Mouse (Mus musculus) neural tube, embryonic 15.5 days (tissue): Measurements from ENCODE around the gene Srbd1. TPM values are rescaled to one million over a fixed set of nuclear protein-coding genes. Genes with fewer than 3 reads are reported as not detected.

Experiments
- ATAC-seq: fragments of 200-750 bp; cut with Nextera tagmentation; 2 replicates; pipeline ENCODE4 v1.8.0; 2017; ENCODE audit warnings: mild to moderate bottlenecking, moderate TSS enrichment, moderate library complexity; ENCODE audit not compliant: low FRiP score
- H3K27ac ChIP-seq: fragments of 300-500 bp; sonication (generic); replicated peaks from 2 replicates; pipeline ENCODE4 v1.5.1; 2015; ENCODE audit warnings: mild to moderate bottlenecking, inconsistent platforms
- H3K27me3 ChIP-seq: fragments of 300-500 bp; sonication (generic); replicated peaks from 2 replicates; pipeline ENCODE4 v1.6.1; 2015; ENCODE audit warnings: inconsistent platforms
- H3K36me3 ChIP-seq: fragments of 300-500 bp; sonication (generic); 2 replicates; pipeline ENCODE4 v1.6.1; 2015; ENCODE audit warnings: inconsistent platforms
- H3K4me1 ChIP-seq: fragments of 300-500 bp; sonication (generic); 2 replicates; pipeline ENCODE4 v1.6.1; 2015; ENCODE audit warnings: inconsistent platforms
- H3K4me2 ChIP-seq: fragments of 300-500 bp; sonication (generic); 2 replicates; pipeline ENCODE4 v1.6.1; 2015; ENCODE audit warnings: inconsistent platforms, mild to moderate bottlenecking, moderate library complexity
- H3K4me3 ChIP-seq: fragments of 300-500 bp; sonication (generic); replicated peaks from 2 replicates; pipeline ENCODE4 v1.5.1; 2015; ENCODE audit warnings: mild to moderate bottlenecking, inconsistent platforms
- H3K9ac ChIP-seq: fragments of 300-500 bp; sonication (generic); replicated peaks from 2 replicates; pipeline ENCODE4 v1.6.1; 2015; ENCODE audit warnings: mild to moderate bottlenecking, inconsistent platforms
- H3K9me3 ChIP-seq: fragments of 300-500 bp; sonication (generic); replicated peaks from 2 replicates; pipeline ENCODE4 v1.6.1; 2016; ENCODE audit warnings: inconsistent platforms
- WGBS: fragments of 180-500 bp; shearing (Covaris S2); methylation state at CpG from one replicate; pipeline ENCODE4 v1.1.7; 2015; ENCODE audit warnings: mixed read lengths; 5-methylcytosine and 5-hydroxymethylcytosine counted together
- polyA plus RNA-seq: library from polyadenylated mRNA; unstranded; fragments of >200 nt; fragmentation: Nextera tagmentation; extraction: Ambion mirVana; gene quantifications from 2 replicates; pipeline ENCODE4 v1.2.1, GENCODE M21; 2015

The Srbd1 gene
- polyA plus RNA-seq, 1 experiment from 2014 or later, result 13.9 TPM

- Histone ChIP-seq H3K4me2 (no peak overlapping the region), H3K4me3 (no peak overlapping the region), H3K9me3 (no peaks in the 10 kb centered on the region), H3K27me3 (no peaks in the 10 kb centered on the region), H3K9ac (no peak overlapping the region), H3K27ac (no peak overlapping the region), H3K36me3 (no peaks in the 10 kb centered on the region), H3K4me1 (no peaks in the 10 kb centered on the region)
- ATAC-seq, result no peak
- WGBS, result 97% methylated on average over 3 of the region's 3 CpGs
These were observed 77.5 kb downstream of the Srbd1 start for GRCm38 (mm10) chr17:86067444-86067843.

DNA sequence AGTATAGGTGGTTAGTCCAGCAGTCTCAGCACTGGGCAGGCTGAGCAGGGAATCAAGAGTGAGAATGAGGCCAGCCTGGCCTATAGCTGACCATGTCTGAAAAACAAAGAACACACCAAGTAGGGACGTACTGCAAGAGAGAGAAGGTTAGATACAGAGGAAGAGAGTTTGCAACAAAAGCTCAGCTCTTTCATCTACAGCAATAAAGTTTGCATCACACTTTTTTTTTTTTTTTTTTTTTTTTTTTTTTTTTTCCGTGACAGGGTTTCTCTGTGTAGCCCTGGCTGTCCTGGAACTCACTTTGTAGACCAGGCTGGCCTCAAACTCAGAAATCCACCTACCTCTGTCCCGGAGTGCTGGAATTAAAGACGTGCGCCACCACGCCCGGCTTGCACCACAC, 79.1 kb downstream of the Srbd1 start:
- Histone ChIP-seq H3K4me1 (no peaks in the 10 kb centered on the region), H3K4me2 (no peak overlapping the region), H3K9ac (no peak overlapping the region), H3K4me3 (no peak overlapping the region), H3K9me3 (no peaks in the 10 kb centered on the region), H3K36me3 (no peaks in the 10 kb centered on the region), H3K27ac (no peak overlapping the region), H3K27me3 (no peaks in the 10 kb centered on the region)
- no peak for ATAC-seq
- WGBS, result 89% methylated on average over 7 of the region's 7 CpGs

DNA sequence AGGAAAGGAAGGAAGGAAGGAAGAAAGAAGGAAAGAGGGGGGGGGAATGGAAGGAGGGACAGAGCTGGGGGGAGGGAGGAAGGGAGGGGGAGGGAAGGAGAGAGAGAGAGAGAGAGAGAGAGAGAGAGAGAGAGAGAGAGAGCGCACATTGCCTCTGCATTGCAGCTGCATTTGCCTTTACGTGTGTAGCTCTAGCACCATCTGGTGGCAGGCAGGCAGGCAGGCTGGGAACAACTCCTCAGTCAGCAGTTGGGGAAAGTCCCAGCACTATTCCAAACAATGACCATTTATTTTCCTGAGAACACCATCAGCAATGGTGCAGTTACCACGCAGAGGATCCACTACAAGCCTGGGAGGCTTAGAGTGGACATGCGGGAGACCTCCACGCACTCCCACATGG, 81.5 kb downstream of the Srbd1 start:
- ATAC-seq, result 0 out of 2 replicates have a peak, but pooled peaks have one; percentile 57
- H3K27me3 ChIP-seq, result no peaks in the 10 kb centered on the region
- H3K27ac ChIP-seq, result no peak overlapping the region
- WGBS, result 21% methylated on average over 4 of the region's 5 CpGs
- H3K4me3 ChIP-seq, result no peak overlapping the region
- no peak overlapping the region for H3K9ac ChIP-seq
- H3K36me3 ChIP-seq, result no peaks in the 10 kb centered on the region
- no peak overlapping the region for H3K4me2 ChIP-seq
- no peaks in the 10 kb centered on the region for H3K4me1 ChIP-seq
- H3K9me3 ChIP-seq, result no peaks in the 10 kb centered on the region

DNA sequence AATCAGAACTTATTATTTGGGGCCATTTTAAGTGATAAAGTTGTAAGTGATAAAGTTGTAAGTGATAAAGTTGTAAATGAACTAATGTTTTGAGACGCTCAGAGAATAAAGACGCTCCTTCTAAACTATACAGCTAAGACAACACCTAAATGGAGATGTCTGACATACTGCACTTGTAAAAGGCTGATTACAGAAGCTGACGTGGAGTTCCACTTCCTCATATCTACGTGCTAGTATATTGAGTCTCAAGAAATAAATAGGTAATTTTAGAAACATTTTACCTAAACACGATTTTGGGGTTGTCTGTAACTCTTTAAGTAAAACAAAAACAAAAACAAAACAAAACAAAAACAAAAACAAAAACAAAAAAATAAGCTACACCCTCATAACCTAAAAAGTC, 84.1 kb downstream of the Srbd1 start:
- Histone ChIP-seq H3K9ac (no peak overlapping the region), H3K9me3 (no peaks in the 10 kb centered on the region), H3K27me3 (no peaks in the 10 kb centered on the region), H3K4me1 (no peaks in the 10 kb centered on the region), H3K36me3 (no peaks in the 10 kb centered on the region), H3K4me3 (no peak overlapping the region), H3K27ac (no peak overlapping the region), H3K4me2 (no peak overlapping the region)
- WGBS, result 91% methylated on average over 5 of the region's 5 CpGs
- no peak for ATAC-seq

DNA sequence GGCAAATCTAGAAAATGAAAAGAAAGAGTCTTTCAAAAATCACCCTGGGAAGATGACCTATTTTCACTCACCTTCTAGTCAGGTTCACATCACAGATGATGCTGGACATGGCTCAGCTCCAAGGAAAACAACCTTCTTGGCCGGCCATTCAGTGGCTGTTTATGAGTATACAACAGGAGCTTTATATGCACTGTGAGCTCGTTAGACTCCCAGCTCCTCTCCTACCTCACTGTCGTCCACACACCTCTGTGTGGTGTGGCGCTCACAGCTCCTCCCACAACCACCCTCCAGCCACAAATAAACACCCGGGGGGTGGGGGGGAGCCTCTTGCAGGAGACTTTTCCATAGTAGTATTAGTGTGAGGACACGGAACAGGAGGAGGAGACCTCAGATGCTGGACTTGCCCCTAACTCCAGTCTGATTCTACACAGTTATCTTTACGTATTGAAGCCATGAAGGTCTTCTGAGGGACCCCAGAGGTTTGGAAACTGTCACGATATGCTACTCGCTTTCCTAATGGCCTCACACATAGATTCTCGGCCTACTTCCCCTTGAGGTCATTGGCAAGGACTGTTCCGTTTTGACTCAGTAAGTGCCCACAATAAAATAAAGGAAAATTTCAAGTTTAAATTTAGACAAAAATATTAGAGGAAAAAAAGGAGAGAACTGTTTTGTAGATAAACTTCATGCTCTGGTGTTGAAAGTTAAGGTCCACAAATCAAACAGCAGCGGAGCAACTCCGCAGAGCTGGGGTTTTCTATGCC, 104.6 kb downstream of the Srbd1 start:
- Histone ChIP-seq H3K9me3 (no peaks in the 10 kb centered on the region), H3K4me2 (no peak overlapping the region), H3K36me3 (no peaks in the 10 kb centered on the region), H3K27ac (no peak overlapping the region), H3K4me3 (no peak overlapping the region), H3K4me1 (0 out of 2 replicates have a peak, but pooled peaks cover 3% of the 10 kb centered on the region), H3K27me3 (no peaks in the 10 kb centered on the region), H3K9ac (no peak overlapping the region)
- ATAC-seq, result no peak
- 62% methylated on average over 13 of the region's 13 CpGs for WGBS

DNA sequence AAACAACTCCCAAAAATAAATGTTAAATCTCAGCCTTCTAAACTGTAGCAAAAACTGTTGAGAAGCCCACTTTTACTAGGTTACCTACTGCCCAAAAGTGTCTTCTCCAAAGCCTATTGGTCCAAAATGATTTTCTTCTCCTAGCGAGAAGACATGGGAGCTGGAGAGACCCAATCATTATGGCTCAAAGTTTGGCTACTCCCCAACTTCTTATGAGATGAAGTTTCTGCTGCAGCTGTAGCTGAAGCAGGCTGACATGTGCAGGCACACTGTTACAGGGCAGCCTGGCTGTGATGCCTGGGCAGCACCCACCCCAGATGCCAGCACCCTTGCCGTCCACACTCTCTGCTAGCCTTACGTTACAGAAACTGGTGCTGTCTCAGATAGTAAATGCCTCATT, 105.2 kb downstream of the Srbd1 start:
- no peak for ATAC-seq
- no peak overlapping the region for H3K27ac ChIP-seq
- no peak overlapping the region for H3K4me3 ChIP-seq
- no peak overlapping the region for H3K9ac ChIP-seq
- no peaks in the 10 kb centered on the region for H3K27me3 ChIP-seq
- 66% methylated on average over 3 of the region's 3 CpGs for WGBS
- 0 out of 2 replicates have a peak, but pooled peaks cover 3% of the 10 kb centered on the region for H3K4me1 ChIP-seq
- no peak overlapping the region for H3K4me2 ChIP-seq
- H3K36me3 ChIP-seq, result no peaks in the 10 kb centered on the region
- no peaks in the 10 kb centered on the region for H3K9me3 ChIP-seq

DNA sequence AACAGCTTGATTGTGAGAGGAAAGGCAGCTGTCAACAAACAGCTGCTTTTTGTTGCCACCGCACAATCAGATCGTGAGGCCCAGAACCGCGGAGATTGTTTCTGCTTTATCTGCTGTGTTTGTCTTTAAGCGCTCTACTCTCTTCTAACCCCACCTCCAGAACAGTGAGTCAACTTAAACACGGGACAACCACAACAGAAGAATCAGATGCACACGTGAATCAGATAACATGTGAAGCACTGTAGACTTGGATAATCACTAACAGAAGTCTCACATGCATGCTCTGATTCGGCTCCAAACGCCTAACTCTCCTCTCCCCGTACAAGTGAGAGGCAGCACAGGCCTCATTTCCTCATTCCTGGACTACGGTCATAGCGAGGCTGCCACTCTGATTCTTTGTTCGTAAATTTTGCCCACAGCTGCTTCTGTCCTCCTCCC, 106.7 kb downstream of the Srbd1 start:
- Histone ChIP-seq H3K27me3 (no peaks in the 10 kb centered on the region), H3K36me3 (no peaks in the 10 kb centered on the region), H3K27ac (no peak overlapping the region), H3K9ac (no peak overlapping the region), H3K4me1 (0 out of 2 replicates have a peak, but pooled peaks cover 3% of the 10 kb centered on the region), H3K4me2 (no peak overlapping the region), H3K4me3 (no peak overlapping the region), H3K9me3 (no peaks in the 10 kb centered on the region)
- ATAC-seq, result no peak
- 50% methylated on average over 13 of the region's 13 CpGs for WGBS

DNA sequence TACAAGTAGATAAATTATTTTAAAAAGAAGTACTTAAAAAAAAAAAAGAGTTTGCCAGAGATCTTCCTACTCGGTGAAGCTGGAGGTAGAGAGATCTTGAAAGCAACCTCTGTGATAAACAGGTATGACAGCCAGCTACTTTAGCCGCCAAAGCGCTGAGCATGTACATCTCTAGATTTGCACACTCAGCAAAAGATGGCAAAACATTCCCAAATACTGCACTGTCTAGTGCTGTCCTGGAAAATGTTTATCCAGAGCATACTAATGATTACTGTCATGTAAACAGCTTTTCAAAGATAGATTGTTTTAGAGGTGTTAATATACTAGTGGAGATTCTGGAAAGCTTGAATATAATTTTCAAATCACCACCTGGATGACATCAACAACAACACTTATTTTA, 109.4 kb downstream of the Srbd1 start:
- H3K9me3 ChIP-seq, result no peaks in the 10 kb centered on the region
- no peak overlapping the region for H3K9ac ChIP-seq
- no peaks in the 10 kb centered on the region for H3K36me3 ChIP-seq
- WGBS, result 94% methylated on average over 3 of the region's 3 CpGs
- no peak overlapping the region for H3K4me2 ChIP-seq
- no peak overlapping the region for H3K4me3 ChIP-seq
- ATAC-seq, result no peak
- H3K27me3 ChIP-seq, result no peaks in the 10 kb centered on the region
- H3K4me1 ChIP-seq, result 0 out of 2 replicates have a peak, but pooled peaks cover 3% of the 10 kb centered on the region
- no peak overlapping the region for H3K27ac ChIP-seq

- no peak overlapping the region for H3K27ac ChIP-seq
- no peak overlapping the region for H3K4me2 ChIP-seq
- no peaks in the 10 kb centered on the region for H3K9me3 ChIP-seq
- H3K9ac ChIP-seq, result no peak overlapping the region
- 87% methylated on average over 12 of the region's 12 CpGs for WGBS
- 0 out of 2 replicates have a peak, but pooled peaks cover 3% of the 10 kb centered on the region for H3K4me1 ChIP-seq
- H3K4me3 ChIP-seq, result no peak overlapping the region
- ATAC-seq, result no peak
- no peaks in the 10 kb centered on the region for H3K27me3 ChIP-seq
- H3K36me3 ChIP-seq, result no peaks in the 10 kb centered on the region
These were observed 109.8 kb downstream of the Srbd1 start for GRCm38 (mm10) chr17:86035146-86035545.

DNA sequence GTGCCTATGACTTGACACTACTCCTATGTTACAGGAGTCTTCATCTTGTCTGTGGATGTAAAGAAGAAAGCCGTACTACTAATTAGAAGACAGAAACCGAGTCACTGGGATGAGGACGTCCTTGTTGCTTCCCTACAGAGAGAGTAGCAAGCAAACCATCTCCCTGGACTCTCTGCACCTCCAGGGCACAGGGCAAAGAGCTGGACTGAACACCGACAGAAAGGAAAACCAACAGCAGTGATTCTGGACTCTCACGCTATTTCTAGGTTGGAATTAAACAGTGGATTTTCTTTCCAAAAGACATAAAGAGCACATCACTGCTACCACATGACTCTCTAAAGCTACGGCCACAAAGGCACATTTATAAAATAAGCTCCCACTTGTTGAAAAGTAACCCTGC, 110.3 kb downstream of the Srbd1 start:
- H3K9ac ChIP-seq, result no peak overlapping the region
- WGBS, result 87% methylated on average over 6 of the region's 6 CpGs

DNA sequence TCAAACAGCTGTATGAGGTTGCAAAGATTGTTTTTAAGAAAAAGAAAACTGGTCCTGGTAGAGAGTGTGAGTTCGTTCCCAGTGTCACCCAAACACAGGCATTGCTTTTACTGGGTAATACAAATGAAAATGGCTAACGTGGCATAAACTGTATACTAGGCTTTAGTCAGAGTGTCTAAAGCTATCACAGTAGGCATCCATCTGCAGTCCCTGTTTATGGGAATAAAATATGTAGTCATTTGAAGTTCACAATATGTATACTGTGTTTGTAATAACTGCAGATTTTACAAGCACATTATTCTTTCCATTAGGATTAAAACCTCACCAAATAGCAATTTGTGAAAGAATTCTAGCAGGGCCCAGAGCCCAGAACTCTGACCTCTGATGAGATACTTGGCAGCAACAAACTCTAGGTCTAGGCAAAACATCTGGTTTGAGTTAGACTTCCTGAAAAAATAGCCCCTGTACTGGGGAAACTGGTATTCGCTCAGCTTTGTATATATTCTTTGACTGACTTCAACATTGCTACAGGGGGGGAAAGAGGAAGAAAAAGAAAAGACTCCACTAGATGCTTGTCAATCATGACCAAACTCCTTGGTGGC, 112.8 kb downstream of the Srbd1 start:
- 86% methylated on average over 3 of the region's 3 CpGs for WGBS
- Histone ChIP-seq H3K4me3 (no peak overlapping the region), H3K4me1 (no peaks in the 10 kb centered on the region), H3K9me3 (no peaks in the 10 kb centered on the region), H3K9ac (no peak overlapping the region), H3K4me2 (no peak overlapping the region), H3K27me3 (no peaks in the 10 kb centered on the region), H3K36me3 (no peaks in the 10 kb centered on the region), H3K27ac (no peak overlapping the region)
- ATAC-seq, result no peak

More for the DNA sequence above, 110.3 kb downstream of the Srbd1 start:
- no peaks in the 10 kb centered on the region for H3K27me3 ChIP-seq
- no peak for ATAC-seq
- H3K4me3 ChIP-seq, result no peak overlapping the region
- no peaks in the 10 kb centered on the region for H3K36me3 ChIP-seq
- H3K4me1 ChIP-seq, result no peaks in the 10 kb centered on the region
- no peaks in the 10 kb centered on the region for H3K9me3 ChIP-seq
- no peak overlapping the region for H3K27ac ChIP-seq
- H3K4me2 ChIP-seq, result no peak overlapping the region

DNA sequence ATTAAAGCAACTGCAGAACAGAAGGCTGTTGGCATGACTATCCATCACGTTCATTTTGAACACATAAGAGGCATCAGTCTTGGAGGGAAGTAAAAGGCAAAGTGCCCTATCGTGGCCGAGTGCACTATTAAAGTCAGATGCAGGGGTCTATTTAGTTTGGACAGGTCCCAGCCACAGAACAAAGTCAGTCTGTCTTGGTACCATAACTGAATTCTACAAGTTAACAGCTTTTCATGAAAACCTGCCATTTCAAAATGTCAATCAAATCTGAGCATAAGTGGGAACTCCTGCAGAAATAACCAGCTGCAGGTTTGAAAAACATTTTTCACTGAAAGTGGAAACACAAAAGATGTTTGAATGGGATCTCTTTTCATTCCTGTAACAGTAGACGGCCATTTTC, 115.0 kb downstream of the Srbd1 start:
- no peak overlapping the region for H3K27ac ChIP-seq
- no peaks in the 10 kb centered on the region for H3K9me3 ChIP-seq
- no peak overlapping the region for H3K9ac ChIP-seq
- H3K36me3 ChIP-seq, result no peaks in the 10 kb centered on the region
- H3K4me2 ChIP-seq, result no peak overlapping the region
- no peak for ATAC-seq
- H3K4me3 ChIP-seq, result no peak overlapping the region
- no peaks in the 10 kb centered on the region for H3K4me1 ChIP-seq
- no peaks in the 10 kb centered on the region for H3K27me3 ChIP-seq
- 59% methylated on average over 4 of the region's 4 CpGs for WGBS
